Mouse (Mus musculus) limb, embryonic 11.5 days (tissue): ENCODE measurements at regions not wholly inside any gene's neighbourhood (a gene's known extent, or its start where the extent isn't known, plus 50 kb on each side); places are given as distances from the start of the nearest gene placed in this dataset.
"Not testable (repeated sequence)": the region's sequence is repeated elsewhere in the genome, so short reads cannot be mapped to it uniquely, and the experiment has no call there.

Experiments
- ATAC-seq: fragments of 200-750 bp; cut with Nextera tagmentation; 2 replicates; pipeline ENCODE4 v1.8.0; 2017; ENCODE audit warnings: low read depth; ENCODE audit not compliant: insufficient number of reproducible peaks, low FRiP score, low TSS enrichment
- DNase-seq: peaks from one replicate; pipeline ENCODE4 v3.0.0-alpha.2; 2015; ENCODE audit warnings: low spot score
- H3K27ac ChIP-seq: fragments of 300-500 bp; sonication (generic); replicated peaks from 2 replicates; pipeline ENCODE4 v1.5.1; 2014; ENCODE audit warnings: low read depth, mild to moderate bottlenecking, low read length
- H3K27me3 ChIP-seq: fragments of 300-500 bp; sonication (generic); 2 replicates; pipeline ENCODE4 v1.6.1; 2014; ENCODE audit warnings: mild to moderate bottlenecking, low read length, mixed read lengths; ENCODE audit not compliant: control insufficient read depth, insufficient read depth
- H3K36me3 ChIP-seq: fragments of 300-500 bp; sonication (generic); 2 replicates; pipeline ENCODE4 v1.6.1; 2014; ENCODE audit warnings: mild to moderate bottlenecking, low read length, moderate library complexity, mixed read lengths; ENCODE audit not compliant: control insufficient read depth, insufficient read depth
- H3K4me1 ChIP-seq: fragments of 300-500 bp; sonication (generic); 2 replicates; pipeline ENCODE4 v1.6.1; 2014; ENCODE audit warnings: low read length, mixed read lengths; ENCODE audit not compliant: control insufficient read depth, insufficient read depth
- H3K4me2 ChIP-seq: fragments of 300-500 bp; sonication (generic); 2 replicates; pipeline ENCODE4 v1.6.1; 2014; ENCODE audit warnings: low read depth, mild to moderate bottlenecking, moderate library complexity; ENCODE audit not compliant: severe bottlenecking
- H3K4me3 ChIP-seq: fragments of 300-500 bp; sonication (generic); 2 replicates; pipeline ENCODE4 v1.5.1; 2014; ENCODE audit warnings: low read depth, low read length
- H3K9ac ChIP-seq: fragments of 300-500 bp; sonication (generic); 2 replicates; pipeline ENCODE4 v1.6.1; 2014; ENCODE audit warnings: mild to moderate bottlenecking, low read length
- H3K9me3 ChIP-seq: fragments of 300-500 bp; sonication (generic); 2 replicates; pipeline ENCODE4 v1.6.1; 2016; ENCODE audit warnings: low read length; ENCODE audit not compliant: control insufficient read depth
- WGBS: fragments of 180-500 bp; shearing (Covaris S2); extraction: QIAGEN DNeasy Blood & Tissue Kit; methylation state at CpG from one replicate; pipeline ENCODE4 v1.1.7; 2014; 5-methylcytosine and 5-hydroxymethylcytosine counted together

DNA sequence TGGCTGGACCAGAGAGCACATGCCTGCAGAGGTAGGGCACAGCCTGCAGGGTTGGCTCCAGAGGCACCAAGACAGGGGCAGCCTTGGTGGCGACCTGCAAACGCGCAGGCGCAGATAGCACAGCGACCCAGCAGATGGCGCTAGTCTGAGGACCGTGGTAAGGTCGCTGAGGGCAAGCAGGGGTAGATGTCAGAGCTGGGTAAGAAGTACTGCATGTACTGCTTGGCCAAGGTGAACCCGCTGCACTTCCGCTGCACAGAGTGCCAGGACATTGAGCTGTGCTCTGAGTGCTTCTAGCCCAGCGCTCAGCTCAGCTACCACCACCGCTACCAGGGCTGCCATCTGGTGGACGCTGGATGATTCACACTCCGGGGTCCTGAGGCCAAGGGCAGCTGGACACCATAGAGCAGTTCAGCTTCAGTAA is 68.3 kb downstream of the Hsp90b1 start:
- H3K9me3 ChIP-seq, ATAC-seq, H3K4me1 ChIP-seq, H3K27me3 ChIP-seq, H3K9ac ChIP-seq, H3K27ac ChIP-seq, H3K36me3 ChIP-seq: not testable (repeated sequence)
- WGBS, result 3% methylated on average over 14 of the region's 14 CpGs
- H3K4me3 ChIP-seq, result peak overlapping the region; percentile 15
- peak overlapping the region; percentile 36 for H3K4me2 ChIP-seq
- DNase-seq, result peak; percentile 90

DNA sequence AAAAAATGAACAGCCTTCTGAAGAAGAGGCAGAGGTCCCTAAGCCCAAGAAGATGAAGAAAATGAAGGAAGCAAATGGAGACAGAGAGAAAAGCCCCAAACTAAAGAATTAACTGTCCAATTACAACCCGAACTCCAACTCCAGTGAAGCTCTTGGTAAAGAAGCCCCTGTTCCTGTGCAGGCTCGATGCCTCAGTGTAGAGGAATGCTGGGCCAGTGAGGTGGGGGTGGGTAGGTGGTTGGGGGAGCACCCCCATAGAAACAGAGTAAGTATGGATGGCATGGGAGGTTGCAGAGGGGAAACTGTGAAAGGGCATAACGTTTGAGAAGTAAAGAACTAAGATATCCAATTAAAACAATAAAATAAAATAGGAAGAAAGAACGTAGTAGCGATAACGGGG is 68.8 kb downstream of the Hsp90b1 start:
- not testable (repeated sequence) for H3K27me3 ChIP-seq, H3K9me3 ChIP-seq, H3K27ac ChIP-seq, H3K4me1 ChIP-seq, DNase-seq, H3K9ac ChIP-seq, ATAC-seq, H3K36me3 ChIP-seq
- 25% methylated on average over 6 of the region's 6 CpGs for WGBS
- Histone ChIP-seq H3K4me3 (peak overlapping the region; percentile 15; the same call in 1 of the 2 replicates), H3K4me2 (peak overlapping the region; percentile 36)

DNA sequence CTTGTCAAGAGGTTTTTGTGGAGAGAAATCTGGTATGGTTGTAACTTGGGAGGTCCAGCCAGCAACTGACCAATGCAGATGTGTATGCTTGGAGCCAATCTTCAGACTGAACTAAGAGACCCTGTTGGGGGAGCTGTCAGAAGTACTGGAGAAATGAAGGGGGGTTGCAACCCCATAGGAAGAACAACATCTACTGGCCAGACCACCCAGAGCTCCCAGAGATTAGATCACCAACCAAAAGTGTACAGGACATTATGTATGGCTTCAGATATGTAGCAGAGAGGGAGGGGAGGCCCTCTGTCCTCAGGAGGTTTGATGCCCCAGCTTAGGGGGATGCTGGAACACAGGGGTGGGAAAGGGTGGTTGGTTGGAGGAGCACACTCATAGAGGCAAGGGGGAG is 78.6 kb downstream of the Hsp90b1 start:
- ATAC-seq, H3K9ac ChIP-seq, H3K9me3 ChIP-seq, H3K4me3 ChIP-seq, H3K36me3 ChIP-seq, H3K27me3 ChIP-seq, DNase-seq, H3K27ac ChIP-seq, H3K4me2 ChIP-seq, H3K4me1 ChIP-seq: not testable (repeated sequence)

DNA sequence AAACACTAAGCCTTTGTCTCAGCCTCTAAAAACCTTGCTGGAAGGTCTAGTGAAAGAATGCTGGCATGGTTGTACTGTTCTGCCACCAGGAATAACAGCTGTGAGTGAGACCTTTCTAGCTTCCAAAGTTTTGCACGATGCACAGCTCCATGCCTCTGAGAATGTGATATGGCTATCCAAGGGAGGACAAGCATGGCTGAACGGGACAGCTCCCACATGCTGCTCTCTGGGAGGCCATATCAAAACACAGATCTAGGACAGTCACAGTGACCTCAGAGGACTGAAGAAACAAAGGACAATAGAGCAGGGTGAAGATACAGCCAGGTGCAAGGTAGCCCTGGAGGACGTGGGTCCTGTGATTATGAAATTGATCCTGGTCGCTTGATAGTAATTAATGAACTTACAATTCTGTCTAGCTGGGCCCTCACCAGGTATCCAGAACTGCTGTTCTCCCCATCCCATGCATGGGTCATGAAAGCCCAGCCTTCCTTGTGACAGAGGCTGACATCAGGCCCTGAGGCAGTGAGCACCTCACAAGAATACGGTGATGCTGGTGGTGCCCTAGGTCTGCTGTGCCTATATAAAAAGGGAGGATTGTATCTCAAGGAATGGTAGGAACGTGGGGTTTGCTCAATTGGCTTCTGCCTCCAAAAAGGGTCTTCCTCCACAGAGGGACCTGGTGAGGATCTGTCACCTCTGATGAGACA is 87.2 kb downstream of the Hsp90b1 start:
- not testable (repeated sequence) for DNase-seq, H3K4me1 ChIP-seq, H3K36me3 ChIP-seq, H3K9me3 ChIP-seq, H3K27ac ChIP-seq, H3K9ac ChIP-seq, H3K27me3 ChIP-seq, H3K4me3 ChIP-seq, H3K4me2 ChIP-seq, ATAC-seq
- 82% methylated on average over 6 of the region's 6 CpGs for WGBS

DNA sequence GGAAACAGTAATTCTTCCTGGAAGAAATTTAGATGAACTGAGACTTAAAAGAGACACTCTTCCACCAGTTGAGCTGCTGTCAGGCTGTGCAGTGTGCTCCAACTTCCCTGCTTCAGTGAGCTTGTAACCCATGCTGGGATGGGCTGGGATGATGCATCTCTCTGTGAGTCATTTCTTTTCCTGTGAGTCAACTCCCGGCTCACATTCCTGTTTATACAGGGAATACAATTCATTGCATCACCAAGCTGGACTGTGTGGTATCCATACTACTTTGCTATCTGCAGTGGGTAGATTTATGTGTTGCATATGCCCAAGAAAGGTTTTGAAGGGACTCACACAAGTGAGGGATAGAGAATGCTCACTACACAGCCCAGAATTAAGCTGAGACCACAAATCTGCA is 93.0 kb downstream of the Hsp90b1 start:
- not testable (repeated sequence) for H3K4me3 ChIP-seq, H3K4me1 ChIP-seq, H3K27me3 ChIP-seq, H3K4me2 ChIP-seq, H3K9ac ChIP-seq, H3K27ac ChIP-seq, DNase-seq, H3K9me3 ChIP-seq, H3K36me3 ChIP-seq, ATAC-seq
- 74% methylated on average over 1 of the region's 1 CpGs for WGBS

DNA sequence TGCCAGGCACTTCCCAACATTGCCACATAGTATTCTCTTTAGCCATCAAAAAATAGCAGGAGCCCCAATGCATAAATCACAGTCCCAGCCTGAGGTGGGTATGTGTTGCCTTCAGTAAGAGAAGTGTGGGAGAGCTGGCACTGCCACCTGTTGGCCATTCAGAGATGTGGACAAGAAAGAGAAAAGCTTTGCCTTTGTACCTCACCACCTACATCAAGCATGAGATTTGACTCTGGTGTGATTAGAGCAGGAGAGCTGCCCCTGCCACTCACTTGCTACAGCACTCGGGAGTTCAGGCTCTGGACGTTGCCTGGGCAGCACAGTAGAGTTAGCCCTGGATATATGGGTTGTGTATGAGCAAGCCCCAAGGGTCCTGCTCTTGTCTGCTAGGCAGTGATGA is 95.3 kb downstream of the Hsp90b1 start:
- H3K9me3 ChIP-seq, H3K27ac ChIP-seq, ATAC-seq, H3K27me3 ChIP-seq, DNase-seq, H3K36me3 ChIP-seq, H3K4me2 ChIP-seq, H3K4me3 ChIP-seq, H3K9ac ChIP-seq, H3K4me1 ChIP-seq: not testable (repeated sequence)
- 50% methylated on average over 2 of the region's 2 CpGs for WGBS

DNA sequence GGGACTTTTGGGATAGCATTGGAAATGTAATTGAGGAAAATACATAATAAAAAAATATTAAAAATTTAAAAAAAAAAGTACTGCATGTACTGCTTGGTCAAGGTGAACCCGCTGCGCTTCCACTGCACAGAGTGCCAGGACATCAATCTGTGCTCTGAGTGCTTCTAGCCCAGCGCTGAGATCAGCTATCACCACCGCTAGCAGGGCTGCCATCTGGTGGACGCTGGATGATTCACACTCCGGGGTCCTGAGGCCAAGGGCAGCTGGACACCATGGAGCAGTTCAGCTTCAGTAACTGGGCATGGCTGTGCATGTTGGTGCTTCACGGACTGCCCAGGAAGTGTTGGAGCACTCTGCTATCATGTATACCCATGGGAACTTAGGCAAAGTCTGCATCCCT is 102.1 kb upstream of the Syn3 start:
- H3K4me2 ChIP-seq, H3K27ac ChIP-seq, ATAC-seq, H3K4me1 ChIP-seq, H3K27me3 ChIP-seq, H3K4me3 ChIP-seq, H3K9me3 ChIP-seq, H3K9ac ChIP-seq, H3K36me3 ChIP-seq: not testable (repeated sequence)
- 44% methylated on average over 7 of the region's 7 CpGs for WGBS
- DNase-seq, result peak; percentile 26

DNA sequence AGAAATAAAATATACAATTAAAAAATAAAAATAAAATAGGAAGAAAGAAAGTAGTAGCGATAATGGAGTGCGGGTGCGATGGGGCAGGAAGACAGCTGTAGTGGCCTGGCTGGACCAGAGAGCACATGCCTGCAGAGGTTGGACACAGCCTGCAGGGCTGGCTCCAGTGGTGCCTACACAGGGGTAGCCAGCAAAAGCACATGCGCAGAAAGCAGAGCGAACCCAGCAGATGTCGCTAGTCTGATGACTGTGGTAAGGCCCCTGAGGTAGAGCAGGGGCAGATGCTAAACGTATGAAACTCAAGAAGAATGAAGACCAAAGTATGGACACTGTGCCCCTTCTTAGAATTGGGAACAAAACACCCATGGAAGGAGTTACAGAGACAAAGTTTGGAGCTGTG is 101.3 kb upstream of the Syn3 start:
- H3K36me3 ChIP-seq, H3K4me3 ChIP-seq, H3K9ac ChIP-seq, ATAC-seq, DNase-seq, H3K9me3 ChIP-seq, H3K27me3 ChIP-seq, H3K27ac ChIP-seq, H3K4me1 ChIP-seq, H3K4me2 ChIP-seq: not testable (repeated sequence)
- 88% methylated on average over 7 of the region's 7 CpGs for WGBS

DNA sequence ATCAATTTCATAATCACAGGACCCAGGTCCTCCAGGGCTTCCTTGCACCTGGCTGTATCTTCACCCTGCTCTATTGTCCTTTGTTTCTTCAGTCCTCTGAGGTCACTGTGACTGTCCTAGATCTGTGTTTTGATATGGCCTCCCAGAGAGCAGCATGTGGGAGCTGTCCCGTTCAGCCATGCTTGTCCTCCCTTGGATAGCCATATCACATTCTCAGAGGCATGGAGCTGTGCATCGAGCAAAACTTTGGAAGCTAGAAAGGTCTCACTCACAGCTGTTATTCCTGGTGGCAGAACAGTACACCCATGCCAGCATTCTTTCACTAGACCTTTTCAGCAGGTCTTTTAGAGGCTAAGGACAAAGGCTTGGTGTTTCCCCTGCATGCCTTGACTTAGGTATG is 91.5 kb upstream of the Syn3 start:
- ATAC-seq, H3K9ac ChIP-seq, H3K27ac ChIP-seq, H3K4me2 ChIP-seq, H3K4me3 ChIP-seq, H3K4me1 ChIP-seq, H3K9me3 ChIP-seq, H3K27me3 ChIP-seq, H3K36me3 ChIP-seq, DNase-seq: not testable (repeated sequence)
- 74% methylated on average over 2 of the region's 2 CpGs for WGBS
